Mouse (Mus musculus) thymus, postnatal 25 days (tissue): ENCODE data around the gene Mgmt.

ENCODE experiments used
- DNase-seq: peaks from one replicate; pipeline ENCODE4 v3.0.0; 2022

Gene Mgmt

GRCm38 (mm10) chr7:137128726-137129125, 234.3 kb downstream of the Mgmt start:
- DNase-seq = no peak

- DNase-seq = no peak
These were observed 235.8 kb downstream of the Mgmt start for GRCm38 (mm10) chr7:137130211-137130610.

GRCm38 (mm10) chr7:137131957-137132356, 237.5 kb downstream of the Mgmt start:
- no peak for DNase-seq

- no peak for DNase-seq
These were observed 243.7 kb downstream of the Mgmt start for GRCm38 (mm10) chr7:137138101-137138500.

GRCm38 (mm10) chr7:137140321-137140720, 245.9 kb downstream of the Mgmt start:
- DNase-seq = no peak

- no peak for DNase-seq
These were observed 247.0 kb downstream of the Mgmt start for GRCm38 (mm10) chr7:137141386-137141785.

- DNase-seq = no peak
These were observed 252.7 kb downstream of the Mgmt start for GRCm38 (mm10) chr7:137147101-137147500.

- DNase-seq = no peak
These were observed 257.4 kb downstream of the Mgmt start for GRCm38 (mm10) chr7:137151854-137152253.

- DNase-seq = no peak
These were observed 260.2 kb downstream of the Mgmt start for GRCm38 (mm10) chr7:137154623-137155022.

- no peak for DNase-seq
These were observed 264.7 kb downstream of the Mgmt start for GRCm38 (mm10) chr7:137159086-137159485.

GRCm38 (mm10) chr7:137172278-137172677, 277.9 kb downstream of the Mgmt start:
- no peak for DNase-seq
